Mouse (Mus musculus) hindbrain, embryonic 13.5 days (tissue): ENCODE results near the gene Prkacb. TPM values are rescaled to one million over a fixed set of nuclear protein-coding genes. Genes with fewer than 3 reads are reported as not detected.

Source experiments
- ATAC-seq: fragments of 200-750 bp; cut with Nextera tagmentation; 2 replicates; pipeline ENCODE4 v1.8.0; 2017; ENCODE audit warnings: moderate TSS enrichment; ENCODE audit not compliant: low FRiP score
- H3K27ac ChIP-seq: fragments of 300-500 bp; sonication (generic); 2 replicates; pipeline ENCODE4 v1.5.1; 2015; ENCODE audit warnings: inconsistent platforms, mild to moderate bottlenecking, moderate library complexity
- H3K27me3 ChIP-seq: fragments of 300-500 bp; sonication (generic); 2 replicates; pipeline ENCODE4 v1.6.1; 2015; ENCODE audit warnings: mild to moderate bottlenecking, inconsistent platforms
- H3K36me3 ChIP-seq: fragments of 300-500 bp; sonication (generic); 2 replicates; pipeline ENCODE4 v1.6.1; 2015; ENCODE audit warnings: mild to moderate bottlenecking, inconsistent platforms
- H3K4me1 ChIP-seq: fragments of 300-500 bp; sonication (generic); replicated peaks from 2 replicates; pipeline ENCODE4 v1.6.1; 2015; ENCODE audit warnings: inconsistent platforms
- H3K4me2 ChIP-seq: fragments of 300-500 bp; sonication (generic); 2 replicates; pipeline ENCODE4 v1.6.1; 2015; ENCODE audit warnings: inconsistent platforms, mild to moderate bottlenecking, moderate library complexity
- H3K4me3 ChIP-seq: fragments of 300-500 bp; sonication (generic); 2 replicates; pipeline ENCODE4 v1.5.1; 2015; ENCODE audit warnings: mild to moderate bottlenecking, inconsistent platforms
- H3K9ac ChIP-seq: fragments of 300-500 bp; sonication (generic); 2 replicates; pipeline ENCODE4 v1.6.1; 2015; ENCODE audit warnings: mild to moderate bottlenecking, inconsistent platforms
- H3K9me3 ChIP-seq: fragments of 300-500 bp; sonication (generic); 2 replicates; pipeline ENCODE4 v1.6.1; 2016; ENCODE audit warnings: inconsistent platforms
- WGBS: fragments of 180-500 bp; shearing (Covaris S2); methylation state at CpG from one replicate; pipeline ENCODE4 v1.1.7; 2015; 5-methylcytosine and 5-hydroxymethylcytosine counted together
- polyA plus RNA-seq: library from polyadenylated mRNA; unstranded; fragments of >200 nt; fragmentation: Nextera tagmentation; extraction: Ambion mirVana; gene quantifications from 2 replicates; pipeline ENCODE4 v1.2.1, GENCODE M21; 2015

Prkacb gene
- polyA plus RNA-seq, 1 experiment from 2014 or later: 140 TPM

- Histone ChIP-seq H3K9me3 (no peaks in the 10 kb centered on the region), H3K36me3 (no peaks in the 10 kb centered on the region), H3K4me3 (no peak overlapping the region), H3K27ac (no peak overlapping the region), H3K4me1 (peaks cover 5% of the 10 kb centered on the region; the same call in 1 of the 2 replicates), H3K27me3 (peaks cover 12% of the 10 kb centered on the region; the same call in 1 of the 2 replicates), H3K9ac (no peak overlapping the region), H3K4me2 (no peak overlapping the region)
- ATAC-seq: no peak
- 94% methylated on average over 16 of the region's 16 CpGs for WGBS
Observed at GRCm38 (mm10) chr3:146679646-146680045, 133.1 kb downstream of the Prkacb start.

Other genes with a start within 250 kb of the Prkacb start
- gene Uox, start 242.6 kb downstream of the Prkacb start, polyA plus RNA-seq: not detected in 2 replicates
- not detected in 2 replicates for gene Dnase2b, start 197.4 kb downstream of the Prkacb start, polyA plus RNA-seq
- gene 4930503B20Rik, start 161.7 kb downstream of the Prkacb start, polyA plus RNA-seq: not detected in 2 replicates
- 0.23 and 0.44 TPM in 2 replicates for gene Samd13, start 127.4 kb downstream of the Prkacb start, polyA plus RNA-seq
- gene Ttll7, start 39.4 kb upstream of the Prkacb start, polyA plus RNA-seq: 9.5 and 9.7 TPM in 2 replicates